Mouse (Mus musculus) kidney, embryonic 14.5 days (tissue): ENCODE measurements around the gene Pacrg. TPM values are rescaled to one million over a fixed set of nuclear protein-coding genes. Genes with fewer than 3 reads are reported as not detected.

Source experiments
- ATAC-seq: fragments of 200-750 bp; cut with Nextera tagmentation; 2 replicates; pipeline ENCODE4 v1.8.0; 2017; ENCODE audit warnings: moderate number of reproducible peaks, mild to moderate bottlenecking, moderate TSS enrichment, moderate library complexity; ENCODE audit not compliant: low FRiP score, low TSS enrichment
- H3K27ac ChIP-seq: fragments of 300-500 bp; sonication (generic); 2 replicates; pipeline ENCODE4 v1.5.1; 2014; ENCODE audit warnings: low read depth, mild to moderate bottlenecking, low read length, moderate library complexity, mixed read lengths
- H3K27me3 ChIP-seq: fragments of 300-500 bp; sonication (generic); 2 replicates; pipeline ENCODE4 v1.6.1; 2014; ENCODE audit warnings: mild to moderate bottlenecking, low read length; ENCODE audit not compliant: control insufficient read depth, insufficient read depth
- H3K36me3 ChIP-seq: fragments of 300-500 bp; sonication (generic); 2 replicates; pipeline ENCODE4 v1.6.1; 2014; ENCODE audit warnings: low read length, mixed read lengths; ENCODE audit not compliant: control insufficient read depth, insufficient read depth
- H3K4me1 ChIP-seq: fragments of 300-500 bp; sonication (generic); 2 replicates; pipeline ENCODE4 v1.6.1; 2014; ENCODE audit warnings: low read length, mixed read lengths; ENCODE audit not compliant: control insufficient read depth, insufficient read depth
- H3K4me2 ChIP-seq: fragments of 300-500 bp; sonication (generic); replicated peaks from 2 replicates; pipeline ENCODE4 v1.6.1; 2014; ENCODE audit warnings: low read depth, mild to moderate bottlenecking, low read length
- H3K4me3 ChIP-seq: fragments of 300-500 bp; sonication (generic); 2 replicates; pipeline ENCODE4 v1.5.1; 2014; ENCODE audit warnings: mild to moderate bottlenecking, low read length
- H3K9ac ChIP-seq: fragments of 300-500 bp; sonication (generic); 2 replicates; pipeline ENCODE4 v1.6.1; 2014; ENCODE audit warnings: low read depth, mild to moderate bottlenecking, low read length, moderate library complexity
- H3K9me3 ChIP-seq: fragments of 300-500 bp; sonication (generic); 2 replicates; pipeline ENCODE4 v1.6.1; 2016; ENCODE audit warnings: low read length; ENCODE audit not compliant: control insufficient read depth
- WGBS: fragments of 180-500 bp; shearing (Covaris S2); extraction: QIAGEN DNeasy Blood & Tissue Kit; methylation state at CpG from one replicate; pipeline ENCODE4 v1.1.7; 2014; 5-methylcytosine and 5-hydroxymethylcytosine counted together
- polyA plus RNA-seq: library from polyadenylated mRNA; unstranded; fragments of >200 nt; fragmentation: Nextera tagmentation; extraction: Ambion mirVana; gene quantifications from 2 replicates; pipeline ENCODE4 v1.2.1, GENCODE M21; 2014

Gene Pacrg
- polyA plus RNA-seq, 1 experiment from 2014 or later, result 1.7 TPM

GRCm38 (mm10) chr17:10399706-10400105 is 440.4 kb downstream of the Pacrg start:
- Histone ChIP-seq H3K4me2 (no peak overlapping the region), H3K27ac (no peak overlapping the region), H3K4me1 (0 out of 2 replicates have a peak, but pooled peaks cover 4% of the 10 kb centered on the region), H3K9me3 (no peaks in the 10 kb centered on the region), H3K27me3 (no peaks in the 10 kb centered on the region), H3K36me3 (no peaks in the 10 kb centered on the region), H3K4me3 (no peak overlapping the region), H3K9ac (no peak overlapping the region)
- ATAC-seq, result no peak
- 85% methylated on average over 10 of the region's 10 CpGs for WGBS

GRCm38 (mm10) chr17:10398871-10399270 is 441.2 kb downstream of the Pacrg start:
- H3K4me2 ChIP-seq, result no peak overlapping the region
- no peak for ATAC-seq

GRCm38 (mm10) chr17:10397924-10398627 is 442.0 kb downstream of the Pacrg start:
- H3K27ac ChIP-seq, result no peak overlapping the region
- H3K4me1 ChIP-seq, result 0 out of 2 replicates have a peak, but pooled peaks cover 4% of the 10 kb centered on the region
- no peak overlapping the region for H3K4me3 ChIP-seq
- no peak overlapping the region for H3K4me2 ChIP-seq
- no peaks in the 10 kb centered on the region for H3K27me3 ChIP-seq
- no peaks in the 10 kb centered on the region for H3K36me3 ChIP-seq
- WGBS, result 70% methylated on average over 10 of the region's 10 CpGs
- ATAC-seq, result no peak
- no peaks in the 10 kb centered on the region for H3K9me3 ChIP-seq
- H3K9ac ChIP-seq, result no peak overlapping the region

More at GRCm38 (mm10) chr17:10398871-10399270, 441.2 kb downstream of the Pacrg start:
- WGBS, result 85% methylated on average over 5 of the region's 5 CpGs
- Histone ChIP-seq H3K4me1 (0 out of 2 replicates have a peak, but pooled peaks cover 4% of the 10 kb centered on the region), H3K27ac (no peak overlapping the region), H3K36me3 (no peaks in the 10 kb centered on the region), H3K4me3 (no peak overlapping the region), H3K9ac (no peak overlapping the region), H3K9me3 (no peaks in the 10 kb centered on the region), H3K27me3 (no peaks in the 10 kb centered on the region)

- ATAC-seq, result no peak
- H3K36me3 ChIP-seq, result no peaks in the 10 kb centered on the region
- H3K4me3 ChIP-seq, result no peak overlapping the region
- H3K4me2 ChIP-seq, result no peak overlapping the region
- no peak overlapping the region for H3K27ac ChIP-seq
- H3K4me1 ChIP-seq, result 0 out of 2 replicates have a peak, but pooled peaks cover 4% of the 10 kb centered on the region
- WGBS, result 30% methylated on average over 11 of the region's 11 CpGs
- H3K27me3 ChIP-seq, result no peaks in the 10 kb centered on the region
- no peaks in the 10 kb centered on the region for H3K9me3 ChIP-seq
- H3K9ac ChIP-seq, result no peak overlapping the region
Measured at GRCm38 (mm10) chr17:10397336-10397735, 442.8 kb downstream of the Pacrg start.

GRCm38 (mm10) chr17:10396863-10397262 is 443.2 kb downstream of the Pacrg start:
- Histone ChIP-seq H3K36me3 (no peaks in the 10 kb centered on the region), H3K9me3 (no peaks in the 10 kb centered on the region), H3K4me3 (no peak overlapping the region), H3K4me2 (no peak overlapping the region), H3K27me3 (no peaks in the 10 kb centered on the region), H3K4me1 (0 out of 2 replicates have a peak, but pooled peaks cover 4% of the 10 kb centered on the region), H3K9ac (no peak overlapping the region), H3K27ac (no peak overlapping the region)
- WGBS, result 75% methylated on average over 6 of the region's 6 CpGs
- no peak for ATAC-seq

- WGBS, result 85% methylated on average over 8 of the region's 8 CpGs
- Histone ChIP-seq H3K36me3 (no peaks in the 10 kb centered on the region), H3K4me2 (no peak overlapping the region), H3K9ac (no peak overlapping the region), H3K4me1 (0 out of 2 replicates have a peak, but pooled peaks cover 4% of the 10 kb centered on the region), H3K9me3 (no peaks in the 10 kb centered on the region), H3K4me3 (no peak overlapping the region), H3K27ac (no peak overlapping the region), H3K27me3 (no peaks in the 10 kb centered on the region)
- no peak for ATAC-seq
Measured at GRCm38 (mm10) chr17:10394855-10395254, 445.3 kb downstream of the Pacrg start.

GRCm38 (mm10) chr17:10393766-10394165 is 446.3 kb downstream of the Pacrg start:
- Histone ChIP-seq H3K9ac (no peak overlapping the region), H3K4me2 (no peak overlapping the region), H3K4me1 (0 out of 2 replicates have a peak, but pooled peaks cover 4% of the 10 kb centered on the region), H3K36me3 (no peaks in the 10 kb centered on the region), H3K27me3 (no peaks in the 10 kb centered on the region), H3K9me3 (no peaks in the 10 kb centered on the region), H3K27ac (no peak overlapping the region), H3K4me3 (no peak overlapping the region)
- ATAC-seq, result no peak
- WGBS, result 70% methylated on average over 4 of the region's 4 CpGs

GRCm38 (mm10) chr17:10392342-10393034 is 447.6 kb downstream of the Pacrg start:
- 0 out of 2 replicates have a peak, but pooled peaks cover 4% of the 10 kb centered on the region for H3K4me1 ChIP-seq
- no peaks in the 10 kb centered on the region for H3K9me3 ChIP-seq
- no peaks in the 10 kb centered on the region for H3K27me3 ChIP-seq
- H3K27ac ChIP-seq, result no peak overlapping the region
- 83% methylated on average over 14 of the region's 14 CpGs for WGBS
- no peak overlapping the region for H3K4me2 ChIP-seq
- no peaks in the 10 kb centered on the region for H3K36me3 ChIP-seq
- no peak for ATAC-seq
- no peak overlapping the region for H3K4me3 ChIP-seq
- no peak overlapping the region for H3K9ac ChIP-seq
